In the genomic region with DNA sequence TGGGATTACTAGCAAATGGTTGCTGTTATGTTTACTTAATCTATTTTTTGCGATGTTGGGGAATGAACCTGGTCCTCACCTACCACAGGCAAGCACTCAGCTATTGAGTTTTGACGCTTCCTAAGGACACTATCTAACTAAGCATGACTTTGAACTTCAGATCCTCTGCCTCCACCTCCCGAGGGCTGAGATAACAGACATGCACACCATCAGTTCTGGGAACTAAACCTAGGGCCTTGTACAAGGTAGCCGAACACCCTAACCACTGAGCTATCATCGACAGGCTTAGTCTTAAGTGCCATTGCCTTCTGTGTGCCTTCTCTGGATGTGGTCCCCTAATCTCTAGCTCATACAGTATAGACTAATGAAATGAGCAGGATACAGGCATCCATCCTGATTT, we compare ENCODE assay signal across 31 mouse cellular contexts. TPM values are rescaled to one million over a fixed set of nuclear protein-coding genes. Genes with fewer than 3 reads are reported as not detected.
"Had no signal": no experiment of that assay in that cellular context is flagged by ENCODE, and none has a peak within 500 bp of the region (broad histone marks: within the 10 kb centered on the region; RNA-seq: fewer than 3 reads in every experiment).

No protein-coding gene starts in this region.

- H3K27ac ChIP-seq: heart, adult 2 months; heart, embryonic 13.5 days; heart, embryonic 15.5 days; hindbrain, embryonic 13.5 days; hindbrain, embryonic 15.5 days; hindbrain, postnatal 0 days; left cerebral cortex, adult 2 months; limb, embryonic 13.5 days had no signal

- ATAC-seq: forebrain, postnatal 0 days; hindbrain, postnatal 0 days; intestine, embryonic 16.5 days had no signal

- H3K9me3 ChIP-seq: heart, embryonic 13.5 days; heart, embryonic 15.5 days; hindbrain, embryonic 13.5 days; hindbrain, embryonic 15.5 days; kidney, embryonic 15.5 days; limb, embryonic 13.5 days had no signal

- H3K4me3 ChIP-seq: heart, adult 2 months; heart, embryonic 13.5 days; heart, embryonic 15.5 days; hindbrain, embryonic 13.5 days; hindbrain, embryonic 15.5 days; kidney, embryonic 15.5 days; left cerebral cortex, adult 2 months; limb, embryonic 13.5 days had no signal

- H3K27me3 ChIP-seq: heart, embryonic 13.5 days; heart, embryonic 15.5 days; hindbrain, embryonic 13.5 days; hindbrain, embryonic 15.5 days; kidney, embryonic 15.5 days; limb, embryonic 13.5 days had no signal

- H3K36me3 ChIP-seq: heart, embryonic 13.5 days; heart, embryonic 15.5 days; hindbrain, embryonic 13.5 days; hindbrain, embryonic 15.5 days; kidney, embryonic 15.5 days; limb, embryonic 13.5 days had no signal

- DNase-seq: forebrain, postnatal 0 days; gastrocnemius, postnatal 14 days; gastrocnemius, postnatal 36 days; heart, adult 11 months; heart, adult 2 months; heart, postnatal 14 days; heart, postnatal 36 days; kidney, adult 11 months; kidney, adult 2 months; kidney, adult 9 months; kidney, postnatal 14 days; kidney, postnatal 36 days; left cerebral cortex, postnatal 4 days had no signal

- H3K4me2 ChIP-seq: heart, embryonic 11.5 days; heart, embryonic 13.5 days; heart, embryonic 15.5 days; hindbrain, embryonic 13.5 days; hindbrain, embryonic 15.5 days; kidney, embryonic 15.5 days; limb, embryonic 13.5 days had no signal

- H3K4me1 ChIP-seq: hindbrain, embryonic 13.5 days; hindbrain, embryonic 15.5 days had no signal

- H3K9ac ChIP-seq: forebrain, postnatal 0 days; heart, embryonic 13.5 days; heart, embryonic 15.5 days; hindbrain, embryonic 13.5 days; hindbrain, embryonic 15.5 days; kidney, embryonic 15.5 days; limb, embryonic 13.5 days had no signal

RNA-seq across cellular contexts. Expression of a gene that starts 7.8 kb away (rescaled TPM):
- total RNA-seq: forebrain, postnatal 0 days; gastrocnemius, adult 18-20 months; layer of hippocampus, adult 18-20 months; layer of hippocampus, postnatal 25 days; left cerebral cortex, adult 2 months; left cerebral cortex, postnatal 4 days had no signal

RNA-seq across cellular contexts. Expression of a gene that starts 10.3 kb away (rescaled TPM):
- total RNA-seq: hematopoietic stem cell, adult 5-6 weeks had no signal

RNA-seq across cellular contexts. Expression of a gene that starts 30.1 kb away (rescaled TPM):
- total RNA-seq: heart, adult 2 months; heart, postnatal 14 days; heart, postnatal 36 days; hematopoietic stem cell, adult 5-6 weeks had no signal
- polyA plus RNA-seq: heart, embryonic 11.5 days; heart, embryonic 15.5 days; heart, postnatal 0 days; hindbrain, embryonic 11.5 days; large intestine, adult 2 months; limb, embryonic 11.5 days had no signal
